Mouse (Mus musculus): ENCODE measurements around the gene 1700017D01Rik. TPM values are rescaled to one million over a fixed set of nuclear protein-coding genes. Genes with fewer than 3 reads are reported as not detected.
A peak's percentile ranks its signal among the peaks of the same experiment; 100 is the strongest.
"Not testable (repeated sequence)": the region's sequence is repeated elsewhere in the genome, so short reads cannot be mapped to it uniquely, and the experiment has no call there.

The 1700017D01Rik gene
- polyA plus RNA-seq, 1 experiment = not detected

DNA sequence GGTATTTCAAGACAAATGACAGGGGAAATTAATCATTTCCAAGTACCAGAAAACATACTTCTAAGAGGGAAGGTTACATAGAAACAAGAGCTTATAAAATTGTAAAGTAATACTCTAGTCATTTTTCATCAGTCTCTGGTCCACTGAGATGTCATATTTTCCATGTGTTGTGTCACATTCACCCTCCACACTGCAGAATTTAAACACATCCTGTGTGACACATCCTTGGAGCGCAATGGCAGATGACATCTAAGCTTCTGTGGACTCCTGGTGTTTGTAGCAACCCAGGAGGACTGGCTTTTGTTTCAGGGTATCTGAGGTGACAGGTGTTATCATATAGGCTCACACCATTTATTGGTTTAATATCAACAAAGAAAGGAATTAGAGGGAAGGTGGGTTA is 974 bp downstream of the 1700017D01Rik start:
- H3K79me2 ChIP-seq (ENCODE audit: control insufficient read depth, insufficient read depth) = no peaks in the 10 kb centered on the region
- H3K27me3 ChIP-seq (ENCODE audit: control insufficient read depth, insufficient read depth, insufficient read length) = no peaks in the 10 kb centered on the region
- no peak overlapping the region for H3K4me3 ChIP-seq (ENCODE audit: insufficient read depth, poor library complexity, severe bottlenecking)
- no peaks in the 10 kb centered on the region for H3K36me3 ChIP-seq (ENCODE audit: control insufficient read depth, insufficient read depth)
- no peak for TF ChIP-seq CTCF (IDR thresholded peaks at IDR 0.05; ENCODE audit: control insufficient read depth, insufficient read depth, insufficient read length)
- no peaks in the 10 kb centered on the region for H3K79me3 ChIP-seq (ENCODE audit: low read depth)
- H3ac ChIP-seq (ENCODE audit: control insufficient read depth, insufficient read length, low read depth) = no peak overlapping the region

- not testable (repeated sequence) for H3K27me3 ChIP-seq (ENCODE audit: control insufficient read depth, insufficient read depth, insufficient read length); H3ac ChIP-seq (ENCODE audit: control insufficient read depth, insufficient read length, low read depth); H3K79me2 ChIP-seq (ENCODE audit: control insufficient read depth, insufficient read depth); H3K79me3 ChIP-seq (ENCODE audit: low read depth); H3K4me3 ChIP-seq (ENCODE audit: insufficient read depth, poor library complexity, severe bottlenecking); H3K36me3 ChIP-seq (ENCODE audit: control insufficient read depth, insufficient read depth)
Observed at GRCm38 (mm10) chr19:11121016-11121420, 9.7 kb downstream of the 1700017D01Rik start.

DNA sequence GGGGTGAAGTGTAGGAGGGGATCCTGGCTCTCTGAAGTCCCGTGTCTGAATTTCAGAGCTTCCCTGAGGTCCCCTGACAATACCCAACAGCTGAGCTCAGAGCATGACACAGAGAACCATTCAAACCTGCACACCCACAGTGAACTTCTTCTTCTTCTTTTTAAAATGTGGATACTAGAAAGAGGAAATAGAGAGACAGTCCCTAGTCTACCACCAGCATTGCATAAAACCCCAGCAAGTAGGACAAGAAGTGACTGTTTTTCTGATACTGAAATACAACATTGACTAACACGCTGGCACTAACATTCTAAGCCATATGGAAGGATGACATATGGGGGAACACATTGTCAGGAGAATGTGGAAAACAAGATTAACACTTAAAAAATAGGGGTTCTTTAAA is 11.3 kb downstream of the 1700017D01Rik start:
- TF ChIP-seq CEBPB (IDR thresholded peaks at IDR 0.05; ENCODE audit: low read depth) = no peak
- TF ChIP-seq MAX (IDR thresholded peaks at IDR 0.05) = no peak
- no peak for TF ChIP-seq CTCF (IDR thresholded peaks at IDR 0.05; ENCODE audit: control insufficient read depth, insufficient read depth, insufficient read length)
- TF ChIP-seq FOSL1 (IDR thresholded peaks at IDR 0.05; ENCODE audit: insufficient read depth, low read length, poor library complexity, severe bottlenecking) = no peak
- TF ChIP-seq MYOG (IDR thresholded peaks at IDR 0.05; ENCODE audit: control insufficient read depth, extremely low read depth, insufficient read length) = no peak
- no peak for TF ChIP-seq USF1 (IDR thresholded peaks at IDR 0.05; ENCODE audit: low read depth)
- TF ChIP-seq MYOD1 (IDR thresholded peaks at IDR 0.05; ENCODE audit: control insufficient read depth, insufficient read length, low read depth) = no peak

DNA sequence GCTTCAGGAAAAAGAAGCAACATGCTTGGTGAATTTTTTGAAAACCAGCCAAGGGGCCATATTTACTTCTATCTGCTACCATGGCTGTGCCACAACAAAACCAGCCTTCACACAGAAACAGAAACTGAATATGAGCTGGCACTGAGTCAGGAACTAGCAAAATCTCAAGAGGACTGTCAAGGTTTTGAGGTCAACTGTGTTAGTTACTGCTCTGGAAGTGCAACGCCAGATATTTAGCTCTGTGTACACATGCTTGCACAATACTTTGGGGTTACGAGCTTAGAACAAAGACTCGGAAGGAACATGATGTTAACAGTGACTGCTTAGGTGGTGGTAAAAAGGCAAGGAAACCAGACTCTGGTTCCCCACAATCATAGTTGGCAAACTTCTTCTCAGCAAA is 22.9 kb downstream of the 1700017D01Rik start:
- H3K79me3 ChIP-seq (ENCODE audit: low read depth) = no peaks in the 10 kb centered on the region
- no peaks in the 10 kb centered on the region for H3K79me2 ChIP-seq (ENCODE audit: control insufficient read depth, insufficient read depth)
- H3ac ChIP-seq (ENCODE audit: control insufficient read depth, insufficient read length, low read depth) = no peak overlapping the region
- no peak overlapping the region for H3K4me3 ChIP-seq (ENCODE audit: insufficient read depth, poor library complexity, severe bottlenecking)
- TF ChIP-seq MYOD1 (IDR thresholded peaks at IDR 0.05; ENCODE audit: control insufficient read depth, insufficient read length, low read depth) = no peak
- TF ChIP-seq CEBPB (IDR thresholded peaks at IDR 0.05; ENCODE audit: low read depth) = peak; percentile 9
- no peaks in the 10 kb centered on the region for H3K27me3 ChIP-seq (ENCODE audit: control insufficient read depth, insufficient read depth, insufficient read length)
- no peaks in the 10 kb centered on the region for H3K36me3 ChIP-seq (ENCODE audit: control insufficient read depth, insufficient read depth)

More for the DNA sequence above, 11.3 kb downstream of the 1700017D01Rik start:
- no peaks in the 10 kb centered on the region for H3K79me2 ChIP-seq (ENCODE audit: control insufficient read depth, insufficient read depth)
- H3ac ChIP-seq (ENCODE audit: control insufficient read depth, insufficient read length, low read depth) = no peak overlapping the region
- no peaks in the 10 kb centered on the region for H3K79me3 ChIP-seq (ENCODE audit: low read depth)
- H3K36me3 ChIP-seq (ENCODE audit: control insufficient read depth, insufficient read depth) = no peaks in the 10 kb centered on the region
- H3K27me3 ChIP-seq (ENCODE audit: control insufficient read depth, insufficient read depth, insufficient read length) = no peaks in the 10 kb centered on the region
- H3K4me3 ChIP-seq (ENCODE audit: insufficient read depth, poor library complexity, severe bottlenecking) = no peak overlapping the region

GRCm38 (mm10) chr19:11101880-11102279 is 28.8 kb downstream of the 1700017D01Rik start:
- H3K79me3 ChIP-seq (ENCODE audit: low read depth) = no peaks in the 10 kb centered on the region
- no peaks in the 10 kb centered on the region for H3K27me3 ChIP-seq (ENCODE audit: control insufficient read depth, insufficient read depth, insufficient read length)
- no peaks in the 10 kb centered on the region for H3K79me2 ChIP-seq (ENCODE audit: control insufficient read depth, insufficient read depth)
- no peak overlapping the region for H3K4me3 ChIP-seq (ENCODE audit: insufficient read depth, poor library complexity, severe bottlenecking)
- no peak for TF ChIP-seq CTCF (IDR thresholded peaks at IDR 0.05; ENCODE audit: control insufficient read depth, insufficient read depth, insufficient read length)
- no peak for TF ChIP-seq FOSL1 (IDR thresholded peaks at IDR 0.05; ENCODE audit: insufficient read depth, low read length, poor library complexity, severe bottlenecking)
- no peak for TF ChIP-seq MYOG (IDR thresholded peaks at IDR 0.05; ENCODE audit: control insufficient read depth, extremely low read depth, insufficient read length)
- TF ChIP-seq MYOD1 (IDR thresholded peaks at IDR 0.05; ENCODE audit: control insufficient read depth, insufficient read length, low read depth) = no peak
- no peak for TF ChIP-seq USF1 (IDR thresholded peaks at IDR 0.05; ENCODE audit: low read depth)
- no peak for TF ChIP-seq CEBPB (IDR thresholded peaks at IDR 0.05; ENCODE audit: low read depth)
- TF ChIP-seq MAX (IDR thresholded peaks at IDR 0.05) = no peak
- H3K36me3 ChIP-seq (ENCODE audit: control insufficient read depth, insufficient read depth) = no peaks in the 10 kb centered on the region
- H3ac ChIP-seq (ENCODE audit: control insufficient read depth, insufficient read length, low read depth) = no peak overlapping the region

DNA sequence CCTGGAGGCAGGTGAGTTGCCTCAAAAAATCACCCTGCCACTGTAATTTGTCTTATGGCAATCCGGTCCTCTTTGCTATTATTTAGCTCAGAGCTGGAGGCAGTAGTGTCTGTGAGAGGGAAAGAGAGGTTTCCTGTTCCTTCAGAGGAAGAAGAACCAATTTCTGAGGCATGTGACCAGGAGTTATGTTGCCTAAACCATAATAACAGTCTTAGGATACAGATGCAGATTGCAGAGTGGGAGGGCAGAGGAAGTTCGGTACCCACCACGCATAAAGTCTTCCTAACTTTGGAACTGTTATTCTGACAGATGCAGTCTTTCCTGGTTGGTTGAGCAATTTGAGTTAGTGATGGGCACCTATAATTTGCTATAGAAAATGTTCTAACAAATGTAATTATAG is 32.3 kb downstream of the 1700017D01Rik start:
- TF ChIP-seq USF1 (IDR thresholded peaks at IDR 0.05; ENCODE audit: low read depth) = no peak
- TF ChIP-seq CTCF (IDR thresholded peaks at IDR 0.05; ENCODE audit: control insufficient read depth, insufficient read depth, insufficient read length) = no peak
- no peak for TF ChIP-seq CEBPB (IDR thresholded peaks at IDR 0.05; ENCODE audit: low read depth)
- no peak for TF ChIP-seq FOSL1 (IDR thresholded peaks at IDR 0.05; ENCODE audit: insufficient read depth, low read length, poor library complexity, severe bottlenecking)
- no peak for TF ChIP-seq MYOD1 (IDR thresholded peaks at IDR 0.05; ENCODE audit: control insufficient read depth, insufficient read length, low read depth)
- TF ChIP-seq MAX (IDR thresholded peaks at IDR 0.05) = no peak
- TF ChIP-seq MYOG (IDR thresholded peaks at IDR 0.05; ENCODE audit: control insufficient read depth, extremely low read depth, insufficient read length) = no peak
- no peaks in the 10 kb centered on the region for H3K79me3 ChIP-seq (ENCODE audit: low read depth)
- H3K79me2 ChIP-seq (ENCODE audit: control insufficient read depth, insufficient read depth) = no peaks in the 10 kb centered on the region
- H3K27me3 ChIP-seq (ENCODE audit: control insufficient read depth, insufficient read depth, insufficient read length) = no peaks in the 10 kb centered on the region
- no peak overlapping the region for H3K4me3 ChIP-seq (ENCODE audit: insufficient read depth, poor library complexity, severe bottlenecking)
- no peak overlapping the region for H3ac ChIP-seq (ENCODE audit: control insufficient read depth, insufficient read length, low read depth)
- no peaks in the 10 kb centered on the region for H3K36me3 ChIP-seq (ENCODE audit: control insufficient read depth, insufficient read depth)

- H3K79me3 ChIP-seq (ENCODE audit: low read depth); H3ac ChIP-seq (ENCODE audit: control insufficient read depth, insufficient read length, low read depth); H3K79me2 ChIP-seq (ENCODE audit: control insufficient read depth, insufficient read depth); H3K36me3 ChIP-seq (ENCODE audit: control insufficient read depth, insufficient read depth); H3K4me3 ChIP-seq (ENCODE audit: insufficient read depth, poor library complexity, severe bottlenecking); H3K27me3 ChIP-seq (ENCODE audit: control insufficient read depth, insufficient read depth, insufficient read length): not testable (repeated sequence)
Observed at GRCm38 (mm10) chr19:11092131-11092530, 38.5 kb downstream of the 1700017D01Rik start.
